Mouse (Mus musculus): Measurements from ENCODE around the gene Map2. TPM values are rescaled to one million over a fixed set of nuclear protein-coding genes. Genes with fewer than 3 reads are reported as not detected.

Gene Map2
- total and polyA plus RNA-seq, 2 experiments from 2014 or later = 341 to 1,392 TPM

DNA sequence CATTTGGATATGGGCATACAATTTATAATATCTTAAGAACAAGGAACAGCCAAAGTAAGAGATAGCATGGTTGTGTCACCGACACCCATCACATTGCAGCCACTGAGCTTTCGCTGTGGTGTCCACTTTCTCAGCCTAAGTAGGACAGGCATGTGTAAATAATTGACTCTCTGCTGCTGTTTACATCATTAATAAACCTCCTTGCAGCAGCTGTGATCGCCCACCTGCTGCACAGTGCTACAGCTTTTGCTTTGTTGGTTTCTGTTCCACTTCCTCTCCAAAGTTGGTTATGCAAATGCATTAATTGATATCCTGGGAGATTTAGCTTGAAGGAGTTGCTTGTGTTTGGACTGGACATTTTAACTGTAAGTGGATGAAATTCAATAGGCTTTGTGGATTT lies 53.1 kb downstream of the Map2 start:
- TF ChIP-seq CTCF (IDR thresholded peaks at IDR 0.05) = no peak
- WGBS = 63% methylated on average over 3 of the region's 3 CpGs
- DNase-seq (ENCODE audit: low spot score) = peak; percentile 44
- Histone ChIP-seq H3K36me3 (ENCODE audit: insufficient read depth, low read length) (no peaks in the 10 kb centered on the region), H3K9me3 (ENCODE audit: low read length) (no peaks in the 10 kb centered on the region), H3K4me1 (ENCODE audit: insufficient read depth, low read length) (0 out of 2 replicates have a peak, but pooled peaks cover 2% of the 10 kb centered on the region), H3K4me3 (ENCODE audit: low read depth, low read length) (no peak overlapping the region), H3K27me3 (ENCODE audit: insufficient read depth, low read length) (no peaks in the 10 kb centered on the region), H3K9ac (replicated peaks; ENCODE audit: low read length, poor library complexity, severe bottlenecking) (no peak overlapping the region), H3K4me2 (ENCODE audit: low read depth, low read length, poor library complexity, severe bottlenecking) (no peak overlapping the region), H3K27ac (ENCODE audit: low read depth, low read length) (no peak overlapping the region)
- no peak for ATAC-seq (ENCODE audit: low FRiP score)

GRCm38 (mm10) chr1:66230345-66230744 lies 55.3 kb downstream of the Map2 start:
- Histone ChIP-seq H3K27me3 (ENCODE audit: insufficient read depth, low read length) (no peaks in the 10 kb centered on the region), H3K36me3 (ENCODE audit: insufficient read depth, low read length) (no peaks in the 10 kb centered on the region), H3K4me1 (ENCODE audit: insufficient read depth, low read length) (no peaks in the 10 kb centered on the region; the same call in 1 of the 2 replicates), H3K27ac (ENCODE audit: low read depth, low read length) (no peak overlapping the region), H3K9ac (replicated peaks; ENCODE audit: low read length, poor library complexity, severe bottlenecking) (no peak overlapping the region), H3K9me3 (ENCODE audit: low read length) (no peaks in the 10 kb centered on the region), H3K4me2 (ENCODE audit: low read depth, low read length, poor library complexity, severe bottlenecking) (no peak overlapping the region), H3K4me3 (ENCODE audit: low read depth, low read length) (no peak overlapping the region)
- WGBS = 95% methylated on average over 3 of the region's 3 CpGs
- DNase-seq (ENCODE audit: low spot score) (no peak), ATAC-seq (ENCODE audit: low FRiP score) (no peak)
- TF ChIP-seq CTCF (IDR thresholded peaks at IDR 0.05) = no peak

DNA sequence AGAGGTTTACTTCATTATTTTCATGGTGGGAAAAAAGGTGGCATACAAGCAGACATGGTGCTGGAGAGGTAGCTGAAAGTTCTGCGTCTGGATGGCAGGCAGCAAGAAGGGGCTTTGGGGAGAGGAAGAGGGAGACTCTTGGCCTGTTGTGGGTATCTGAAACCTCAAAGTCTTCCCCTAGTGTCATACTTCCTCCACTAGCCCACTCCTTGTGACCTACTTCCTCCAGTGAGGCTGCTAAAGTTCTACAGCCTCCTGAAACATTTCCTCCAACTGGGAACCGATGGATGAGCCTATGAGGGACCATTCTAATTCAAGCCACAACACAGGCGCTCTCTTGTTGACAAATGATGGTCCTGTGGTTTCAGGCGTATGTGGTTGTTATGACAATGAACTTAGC lies 56.9 kb downstream of the Map2 start:
- ATAC-seq (ENCODE audit: low FRiP score) = no peak
- H3K9me3 ChIP-seq (ENCODE audit: low read length) = no peaks in the 10 kb centered on the region
- H3K27ac ChIP-seq (ENCODE audit: low read depth, low read length) = no peak overlapping the region
- DNase-seq (ENCODE audit: low spot score) = no peak
- WGBS = 94% methylated on average over 4 of the region's 4 CpGs
- H3K9ac ChIP-seq (replicated peaks; ENCODE audit: low read length, poor library complexity, severe bottlenecking) = no peak overlapping the region
- no peaks in the 10 kb centered on the region for H3K36me3 ChIP-seq (ENCODE audit: insufficient read depth, low read length)
- TF ChIP-seq CTCF (IDR thresholded peaks at IDR 0.05) = no peak
- H3K4me1 ChIP-seq (ENCODE audit: insufficient read depth, low read length) = no peaks in the 10 kb centered on the region; the same call in 1 of the 2 replicates
- H3K27me3 ChIP-seq (ENCODE audit: insufficient read depth, low read length) = no peaks in the 10 kb centered on the region
- no peak overlapping the region for H3K4me2 ChIP-seq (ENCODE audit: low read depth, low read length, poor library complexity, severe bottlenecking)
- no peak overlapping the region for H3K4me3 ChIP-seq (ENCODE audit: low read depth, low read length)

DNA sequence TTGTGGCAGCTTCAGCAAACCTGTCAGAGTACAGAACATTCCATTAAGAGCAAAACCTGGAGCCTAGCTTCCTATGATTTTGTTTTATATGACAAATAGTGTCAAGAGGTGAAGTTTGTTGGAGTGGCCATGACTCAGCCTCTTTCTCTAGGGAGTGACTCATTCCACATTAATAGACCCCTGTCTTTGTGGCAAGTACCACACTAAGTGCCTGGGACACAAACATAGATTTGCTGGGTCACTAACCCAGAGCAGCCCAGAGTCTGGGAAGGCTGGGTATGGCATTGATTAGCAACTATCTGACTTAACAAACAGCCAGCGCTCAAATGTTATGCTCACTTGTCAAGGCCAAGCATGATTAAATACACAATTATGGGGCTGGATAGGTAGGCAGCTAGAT lies 69.8 kb downstream of the Map2 start:
- no peak overlapping the region for H3K4me3 ChIP-seq (ENCODE audit: low read depth, low read length)
- WGBS = 86% methylated on average over 1 of the region's 1 CpGs
- H3K9ac ChIP-seq (replicated peaks; ENCODE audit: low read length, poor library complexity, severe bottlenecking) = no peak overlapping the region
- no peaks in the 10 kb centered on the region for H3K9me3 ChIP-seq (ENCODE audit: low read length)
- no peak for ATAC-seq (ENCODE audit: low FRiP score)
- no peaks in the 10 kb centered on the region; the same call in 1 of the 2 replicates for H3K4me1 ChIP-seq (ENCODE audit: insufficient read depth, low read length)
- H3K27me3 ChIP-seq (ENCODE audit: insufficient read depth, low read length) = no peaks in the 10 kb centered on the region
- no peaks in the 10 kb centered on the region for H3K36me3 ChIP-seq (ENCODE audit: insufficient read depth, low read length)
- DNase-seq (ENCODE audit: low spot score) = no peak
- H3K4me2 ChIP-seq (ENCODE audit: low read depth, low read length, poor library complexity, severe bottlenecking) = no peak overlapping the region
- H3K27ac ChIP-seq (ENCODE audit: low read depth, low read length) = no peak overlapping the region
- no peak for TF ChIP-seq CTCF (IDR thresholded peaks at IDR 0.05)

DNA sequence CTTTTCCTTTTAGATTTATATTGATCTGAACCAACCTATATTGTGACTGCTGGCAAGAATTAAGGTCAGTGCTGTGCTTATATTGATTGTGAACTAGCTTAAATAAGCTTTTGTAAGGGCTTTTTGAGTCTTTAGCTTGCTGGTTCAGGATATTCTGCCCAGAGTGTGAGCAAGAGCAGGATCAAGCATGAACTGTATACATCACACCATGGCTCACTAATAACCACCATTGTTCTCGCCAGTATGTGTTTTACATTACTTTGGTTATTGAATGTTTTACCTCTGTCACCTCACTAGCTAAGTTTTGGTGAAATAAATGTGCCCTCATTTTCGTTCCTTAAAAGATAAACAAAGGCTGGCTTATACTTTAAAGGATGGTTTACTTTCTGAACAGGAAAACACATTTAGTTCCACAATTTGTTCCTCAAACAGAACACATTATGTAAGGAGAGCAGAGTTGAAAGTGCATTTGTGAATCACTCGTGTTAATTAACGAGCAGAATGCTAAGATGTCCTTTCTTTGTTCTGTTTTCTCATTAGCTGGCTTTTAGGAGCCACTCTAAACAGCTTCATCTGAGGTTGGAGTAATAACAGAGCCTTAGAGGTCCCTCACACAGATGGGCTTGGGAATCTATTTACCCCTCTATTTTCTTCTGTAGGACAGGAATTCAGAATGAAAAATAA lies 76.7 kb downstream of the Map2 start:
- Histone ChIP-seq H3K4me2 (ENCODE audit: low read depth, low read length, poor library complexity, severe bottlenecking) (no peak overlapping the region), H3K4me1 (ENCODE audit: insufficient read depth, low read length) (no peaks in the 10 kb centered on the region; the same call in 1 of the 2 replicates), H3K27me3 (ENCODE audit: insufficient read depth, low read length) (no peaks in the 10 kb centered on the region), H3K27ac (ENCODE audit: low read depth, low read length) (peak overlapping the region; percentile 19; the same call in 1 of the 2 replicates), H3K4me3 (ENCODE audit: low read depth, low read length) (no peak overlapping the region), H3K9ac (replicated peaks; ENCODE audit: low read length, poor library complexity, severe bottlenecking) (no peak overlapping the region), H3K36me3 (ENCODE audit: insufficient read depth, low read length) (0 out of 2 replicates have a peak, but pooled peaks cover 4% of the 10 kb centered on the region), H3K9me3 (ENCODE audit: low read length) (no peaks in the 10 kb centered on the region)
- DNase-seq (ENCODE audit: low spot score) (no peak), ATAC-seq (ENCODE audit: low FRiP score) (no peak)
- TF ChIP-seq CTCF (IDR thresholded peaks at IDR 0.05) = no peak
- 42% methylated on average over 4 of the region's 4 CpGs for WGBS

GRCm38 (mm10) chr1:66252333-66252724 lies 77.3 kb downstream of the Map2 start:
- Histone ChIP-seq H3K9me3 (ENCODE audit: low read length) (no peaks in the 10 kb centered on the region), H3K27me3 (ENCODE audit: insufficient read depth, low read length) (no peaks in the 10 kb centered on the region), H3K9ac (replicated peaks; ENCODE audit: low read length, poor library complexity, severe bottlenecking) (no peak overlapping the region), H3K4me1 (ENCODE audit: insufficient read depth, low read length) (no peaks in the 10 kb centered on the region; the same call in 1 of the 2 replicates), H3K36me3 (ENCODE audit: insufficient read depth, low read length) (0 out of 2 replicates have a peak, but pooled peaks cover 4% of the 10 kb centered on the region), H3K4me3 (ENCODE audit: low read depth, low read length) (no peak overlapping the region), H3K4me2 (ENCODE audit: low read depth, low read length, poor library complexity, severe bottlenecking) (no peak overlapping the region), H3K27ac (ENCODE audit: low read depth, low read length) (peak overlapping the region; percentile 19; the same call in 1 of the 2 replicates)
- no peak for TF ChIP-seq CTCF (IDR thresholded peaks at IDR 0.05)
- DNase-seq (ENCODE audit: low spot score) (no peak), ATAC-seq (ENCODE audit: low FRiP score) (no peak)
- 73% methylated on average over 8 of the region's 8 CpGs for WGBS
